Mouse (Mus musculus): Measurements from ENCODE around the gene Tbc1d7. TPM values are rescaled to one million over a fixed set of nuclear protein-coding genes. Genes with fewer than 3 reads are reported as not detected.

Gene Tbc1d7
- total and polyA plus RNA-seq, 3 experiments = 16.1 to 22.6 (median 19.5) TPM

DNA sequence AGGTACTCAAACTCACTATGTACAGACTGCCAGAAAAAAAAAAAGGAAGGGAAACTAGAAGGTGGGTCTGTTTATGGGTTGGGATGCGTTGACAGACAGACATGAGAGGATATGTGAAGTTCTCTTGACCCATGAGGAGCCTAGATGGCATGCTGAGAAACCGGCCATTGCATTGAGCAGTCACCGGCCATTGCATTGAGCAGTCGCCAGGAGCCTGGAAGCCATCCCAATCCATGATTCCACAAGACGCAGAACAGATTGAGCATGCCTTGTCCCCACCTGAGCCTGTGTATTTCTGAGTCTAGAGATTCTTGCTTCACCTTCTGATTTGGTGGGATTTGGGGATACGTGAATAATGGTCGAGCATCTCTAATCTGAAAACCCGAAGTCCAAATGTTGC is 22.6 kb upstream of the Tbc1d7 start:
- DNase-seq = no peak

- no peak for DNase-seq
These were observed 22.0 kb upstream of the Tbc1d7 start for GRCm38 (mm10) chr13:43193266-43193665.

DNA sequence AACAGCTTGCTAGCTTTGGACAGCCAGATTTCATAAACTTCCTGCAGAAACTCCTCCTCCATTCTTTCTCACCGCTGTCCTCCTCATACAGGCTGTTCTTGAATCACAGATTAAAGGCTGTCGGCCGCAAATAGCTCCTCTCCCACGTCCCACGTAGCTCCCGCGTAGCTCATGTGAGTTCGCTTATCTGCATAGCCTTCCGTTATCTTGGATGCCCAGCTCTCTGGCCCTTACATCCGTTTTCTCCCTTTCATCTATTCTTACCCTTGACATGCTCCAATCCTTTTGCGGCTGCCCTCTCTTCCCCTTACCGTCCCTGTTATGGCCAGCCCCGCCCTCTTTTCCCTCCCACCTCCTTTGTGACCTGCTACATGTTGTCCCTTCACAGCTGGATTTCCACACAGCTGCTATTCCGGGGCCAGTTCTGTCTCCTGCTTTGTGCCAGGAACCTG is 20.5 kb upstream of the Tbc1d7 start:
- DNase-seq = no peak

GRCm38 (mm10) chr13:43191290-43191689 is 20.0 kb upstream of the Tbc1d7 start:
- DNase-seq = no peak

DNA sequence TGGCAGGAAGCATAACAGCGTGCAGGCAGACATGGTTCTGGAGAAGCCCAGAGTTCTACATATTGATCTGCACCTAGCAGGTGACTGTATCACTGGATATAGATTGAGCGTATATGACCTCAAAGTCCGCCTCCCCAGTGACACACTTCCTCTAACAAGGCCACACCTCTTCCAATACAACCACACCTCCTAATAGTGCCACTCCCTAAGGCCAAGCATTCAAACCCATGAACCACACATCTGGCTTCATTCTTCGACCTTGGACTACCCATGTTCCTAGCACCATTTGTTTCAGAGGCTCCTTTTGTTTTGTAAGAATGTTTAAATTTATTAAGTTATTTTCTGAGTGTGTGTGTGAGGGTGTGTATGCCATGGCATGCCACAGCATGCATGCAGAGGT is 16.4 kb upstream of the Tbc1d7 start:
- no peak for DNase-seq

DNA sequence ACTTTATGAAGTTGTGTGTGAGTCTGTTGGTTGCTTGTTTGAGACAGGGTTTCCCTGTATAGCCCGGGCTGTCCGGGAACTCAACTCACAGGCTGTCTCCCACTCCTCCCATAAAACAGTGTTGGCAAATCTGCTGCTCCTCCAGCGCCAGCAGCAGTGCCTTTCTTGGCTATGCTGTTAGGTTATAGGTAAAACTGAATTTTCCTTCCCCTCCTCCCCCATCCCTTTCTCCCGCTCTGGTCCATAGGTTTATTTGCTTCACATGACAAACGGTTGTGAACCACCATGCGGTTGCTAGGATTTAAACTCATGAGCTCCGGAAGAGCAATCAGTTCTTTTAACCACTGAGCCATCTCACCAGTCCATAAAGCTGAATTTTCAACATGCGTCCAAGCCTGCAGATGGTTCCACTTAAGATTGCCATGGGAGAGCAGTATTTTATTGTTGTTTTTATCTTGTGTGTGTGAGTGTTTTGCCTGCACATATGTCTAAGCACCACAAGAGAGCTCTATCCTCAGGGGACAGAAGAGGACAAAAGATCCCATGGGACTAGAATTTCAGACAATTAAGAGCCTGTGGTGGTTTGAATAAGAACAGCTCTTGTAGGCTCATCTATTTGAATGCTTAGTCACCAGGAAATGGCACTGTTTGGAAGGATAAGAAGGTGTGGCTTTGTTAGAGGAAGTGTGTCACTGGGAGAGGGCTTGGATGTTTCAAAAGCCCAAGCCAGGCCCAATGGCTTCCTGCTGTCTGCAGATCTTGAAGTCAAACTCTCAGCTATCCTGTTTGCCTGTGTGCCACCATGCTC is 12.2 kb upstream of the Tbc1d7 start:
- DNase-seq = no peak

- peak; percentile 84 for DNase-seq
These were observed 11.3 kb upstream of the Tbc1d7 start for GRCm38 (mm10) chr13:43182465-43183201.

- DNase-seq = no peak
These were observed 9.8 kb upstream of the Tbc1d7 start for GRCm38 (mm10) chr13:43181104-43181503.

GRCm38 (mm10) chr13:43177317-43177716 is 6.0 kb upstream of the Tbc1d7 start:
- no peak for DNase-seq

- DNase-seq = no peak
These were observed 5.4 kb upstream of the Tbc1d7 start for GRCm38 (mm10) chr13:43176676-43177075.

GRCm38 (mm10) chr13:43173262-43173661 is 2.0 kb upstream of the Tbc1d7 start:
- peak; percentile 79 for DNase-seq

DNA sequence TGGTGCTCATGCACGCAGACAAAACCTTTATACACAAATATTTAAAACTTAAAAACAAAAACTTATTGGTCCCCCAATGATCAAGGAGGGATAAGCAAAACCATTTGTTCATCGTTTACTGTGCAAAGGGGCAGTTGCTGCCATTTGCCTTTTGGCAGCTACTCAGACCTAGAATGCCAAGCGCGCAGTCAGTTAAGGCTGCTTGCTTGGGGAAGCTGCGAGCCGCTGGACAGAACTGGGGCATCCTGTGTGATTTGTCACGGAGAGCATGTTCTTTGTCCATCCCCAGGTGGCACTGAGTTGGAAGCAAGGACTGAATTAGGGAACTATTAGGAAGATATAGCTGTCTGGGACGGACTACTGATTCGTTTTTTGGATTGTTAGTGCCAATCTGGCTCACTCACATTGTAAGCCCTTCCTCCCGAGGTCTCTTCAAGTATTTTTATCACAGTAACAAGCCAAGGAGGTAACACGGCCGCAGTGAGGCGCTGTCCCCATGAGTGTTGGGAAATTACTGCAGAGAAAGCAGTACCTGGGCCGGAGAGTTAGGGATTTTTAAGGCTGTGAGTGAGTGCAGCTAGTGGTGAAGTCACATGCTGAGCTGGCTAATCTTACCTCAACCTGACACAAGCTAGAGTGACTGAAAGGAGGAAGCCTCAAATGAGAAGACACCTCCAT is 874 bp upstream of the Tbc1d7 start:
- DNase-seq = peak; percentile 43

- no peak for DNase-seq
These were observed 3.6 kb downstream of the Tbc1d7 start for GRCm38 (mm10) chr13:43167721-43168120.

GRCm38 (mm10) chr13:43159429-43159828 is 11.9 kb downstream of the Tbc1d7 start:
- peak; percentile 22 for DNase-seq

- no peak for DNase-seq
These were observed 13.0 kb downstream of the Tbc1d7 start for GRCm38 (mm10) chr13:43158281-43158680.

- DNase-seq = no peak
These were observed 13.9 kb downstream of the Tbc1d7 start for GRCm38 (mm10) chr13:43157370-43157769.

DNA sequence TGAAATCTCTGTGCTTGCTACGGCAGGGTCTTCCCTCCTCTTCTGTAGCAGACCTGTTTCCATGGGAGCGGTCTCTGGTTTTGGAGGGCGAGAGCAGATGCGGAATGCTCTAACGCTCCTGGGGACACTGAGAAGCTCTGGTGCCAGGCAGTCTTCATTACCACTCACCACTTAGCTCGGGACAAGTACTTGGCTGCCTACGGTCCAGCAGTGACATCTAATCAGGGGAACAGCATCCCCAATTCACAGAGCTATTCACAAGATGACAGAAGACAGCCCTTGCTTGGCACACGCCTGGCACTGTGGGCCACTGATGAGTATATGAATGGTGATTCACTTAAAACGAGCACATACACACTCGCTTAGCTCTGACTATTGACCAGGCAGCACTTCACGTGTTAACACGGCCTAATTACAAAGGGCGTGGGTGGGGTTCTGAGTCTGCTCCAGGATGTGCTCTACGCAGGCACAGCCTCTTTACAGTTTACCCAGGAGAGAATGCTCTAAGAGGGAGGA is 19.2 kb downstream of the Tbc1d7 start:
- DNase-seq = no peak

- peak; percentile 19 for DNase-seq
These were observed 21.6 kb downstream of the Tbc1d7 start for GRCm38 (mm10) chr13:43149661-43150060.

DNA sequence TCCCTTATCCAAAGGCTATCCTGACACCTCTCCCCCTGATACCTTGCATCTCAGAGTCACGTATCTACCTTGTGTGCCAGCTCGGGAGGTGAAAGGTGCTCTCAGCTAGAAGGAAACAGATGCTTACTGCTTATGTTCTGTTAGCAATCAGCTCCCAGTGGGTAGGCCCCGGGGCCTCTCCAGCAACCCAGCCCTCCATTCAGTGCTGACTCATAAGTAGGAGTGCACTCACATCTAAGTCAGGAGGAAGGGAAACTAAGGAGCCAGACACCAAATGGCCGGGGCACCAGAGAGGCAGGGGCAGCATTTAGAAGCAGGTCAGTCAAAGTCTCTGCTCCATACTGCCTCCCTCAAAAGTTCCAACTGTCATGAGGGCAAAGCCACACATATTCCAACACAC is 22.6 kb downstream of the Tbc1d7 start:
- DNase-seq = no peak

DNA sequence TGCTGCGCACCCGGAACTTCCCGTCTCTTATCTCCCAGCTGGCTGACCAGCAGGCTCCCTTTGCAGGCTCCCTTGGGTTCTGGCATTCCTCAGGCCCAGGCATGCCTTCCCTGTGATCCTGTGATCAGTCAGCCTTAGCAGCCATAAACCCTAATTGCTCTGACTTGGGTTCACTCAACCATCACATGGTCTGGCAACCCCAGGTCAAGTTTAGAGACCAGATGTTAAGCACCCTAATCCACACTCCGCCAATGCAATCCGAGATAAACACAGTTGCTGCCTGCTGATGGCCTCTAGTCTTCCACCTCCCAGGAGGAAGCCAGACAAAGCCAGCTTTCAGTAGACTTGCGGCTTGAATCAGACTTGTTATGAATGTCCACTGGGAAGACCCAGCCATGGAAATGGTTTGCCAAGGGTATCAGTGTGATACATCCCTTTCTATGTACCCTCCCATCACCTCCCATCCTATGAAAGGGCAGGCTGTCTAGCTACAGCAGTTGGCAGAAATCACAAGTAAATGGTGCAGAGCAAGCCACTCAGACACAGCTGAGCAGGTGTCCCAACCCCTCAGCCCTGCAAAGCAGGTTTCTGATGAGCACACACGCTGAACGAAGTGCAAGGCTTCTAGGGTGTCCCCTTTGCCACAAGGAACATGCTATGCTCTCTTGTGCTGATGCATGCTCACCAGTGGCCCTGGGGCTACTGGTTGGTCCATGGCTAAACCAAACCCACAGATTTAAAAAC is 24.6 kb downstream of the Tbc1d7 start:
- DNase-seq = no peak

DNA sequence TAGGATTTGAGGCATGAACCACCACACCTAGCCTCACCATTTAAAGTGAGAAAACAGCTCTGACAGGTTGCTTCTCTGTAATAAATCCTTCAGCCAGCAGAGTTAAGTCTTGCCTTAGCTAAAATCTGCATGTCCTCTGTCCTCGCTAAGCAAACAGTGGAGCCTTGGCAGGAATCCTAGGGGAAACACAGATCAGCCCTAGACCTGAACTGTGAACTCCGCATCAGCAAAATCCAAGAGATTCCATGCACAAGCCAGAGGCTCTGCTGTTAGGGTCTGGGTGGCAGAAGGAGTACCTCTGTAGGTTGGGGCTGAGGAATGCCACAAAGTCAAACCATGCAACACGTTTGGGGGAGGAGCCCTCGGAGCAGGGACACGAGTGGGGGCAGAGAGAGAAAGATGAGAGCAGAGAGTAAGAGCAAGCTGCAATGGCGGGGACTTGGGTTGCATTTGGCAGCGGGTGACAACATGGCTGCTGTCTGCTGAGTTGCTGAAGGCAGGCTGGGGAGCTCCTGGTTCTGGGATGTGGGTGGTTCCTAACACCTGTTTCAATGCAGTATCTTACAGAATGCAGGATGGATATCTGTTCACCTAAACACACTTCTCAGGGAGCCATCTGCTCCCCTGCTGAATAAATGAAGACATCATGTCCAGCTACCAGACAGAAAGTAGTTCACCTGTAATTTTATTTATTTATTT is 26.4 kb downstream of the Tbc1d7 start:
- DNase-seq = no peak

Data from adrenal gland, adult 2 months (tissue).